Mouse (Mus musculus) neural tube, embryonic 12.5 days (tissue): ENCODE measurements around the gene 5330417C22Rik. TPM values are rescaled to one million over a fixed set of nuclear protein-coding genes. Genes with fewer than 3 reads are reported as not detected.
"Not testable (repeated sequence)": the region's sequence is repeated elsewhere in the genome, so short reads cannot be mapped to it uniquely, and the experiment has no call there.

Source experiments
- ATAC-seq: fragments of 200-750 bp; cut with Nextera tagmentation; 2 replicates; pipeline ENCODE4 v1.8.0; 2017; ENCODE audit warnings: low read depth, mild to moderate bottlenecking, moderate TSS enrichment, moderate library complexity; ENCODE audit not compliant: low FRiP score
- H3K27ac ChIP-seq: fragments of 300-500 bp; sonication (generic); 2 replicates; pipeline ENCODE4 v1.5.1; 2016
- H3K27me3 ChIP-seq: fragments of 300-500 bp; sonication (generic); replicated peaks from 2 replicates; pipeline ENCODE4 v1.6.1; 2016; ENCODE audit warnings: mild to moderate bottlenecking
- H3K36me3 ChIP-seq: fragments of 300-500 bp; sonication (generic); 2 replicates; pipeline ENCODE4 v1.6.1; 2016; ENCODE audit warnings: mild to moderate bottlenecking
- H3K4me1 ChIP-seq: fragments of 300-500 bp; sonication (generic); 2 replicates; pipeline ENCODE4 v1.6.1; 2016
- H3K4me2 ChIP-seq: fragments of 300-500 bp; sonication (generic); replicated peaks from 2 replicates; pipeline ENCODE4 v1.6.1; 2016; ENCODE audit warnings: mild to moderate bottlenecking
- H3K4me3 ChIP-seq: fragments of 300-500 bp; sonication (generic); 2 replicates; pipeline ENCODE4 v1.5.1; 2016
- H3K9ac ChIP-seq: fragments of 300-500 bp; sonication (generic); 2 replicates; pipeline ENCODE4 v1.6.1; 2016; ENCODE audit warnings: mild to moderate bottlenecking
- H3K9me3 ChIP-seq: fragments of 300-500 bp; sonication (generic); 2 replicates; pipeline ENCODE4 v1.6.1; 2016; ENCODE audit warnings: mild to moderate bottlenecking
- WGBS: fragments of 180-500 bp; shearing (Covaris S2); methylation state at CpG from one replicate; pipeline ENCODE4 v1.1.7; 2016; 5-methylcytosine and 5-hydroxymethylcytosine counted together
- polyA plus RNA-seq: library from polyadenylated mRNA; unstranded; fragments of >200 nt; fragmentation: Nextera tagmentation; extraction: Ambion mirVana; gene quantifications from 2 replicates; pipeline ENCODE4 v1.2.1, GENCODE M21; 2016

5330417C22Rik gene
- polyA plus RNA-seq, 1 experiment from 2014 or later, result 4.6 TPM

DNA sequence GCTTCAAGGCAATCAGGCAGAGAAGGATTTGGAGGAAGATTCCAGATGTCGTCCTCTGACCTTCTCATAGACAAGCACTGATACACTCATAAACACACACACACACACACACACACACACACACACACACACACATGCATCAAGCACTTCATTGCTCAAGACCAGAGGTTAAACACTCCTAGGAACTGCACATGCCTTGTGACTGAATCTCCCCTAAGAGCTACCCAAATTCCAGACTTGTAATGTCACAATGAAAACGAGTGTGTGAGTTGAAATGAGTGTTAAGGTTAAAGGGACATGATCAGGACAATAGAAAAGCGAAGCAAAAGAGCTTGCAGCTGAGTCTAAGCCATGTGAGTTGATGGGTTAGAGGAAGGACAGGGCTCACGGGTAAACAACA, 18.1 kb downstream of the 5330417C22Rik start:
- no peak overlapping the region for H3K27ac ChIP-seq
- ATAC-seq, result no peak
- H3K36me3 ChIP-seq, result no peaks in the 10 kb centered on the region
- 61% methylated on average over 4 of the region's 4 CpGs for WGBS
- no peak overlapping the region for H3K4me2 ChIP-seq
- no peak overlapping the region for H3K4me3 ChIP-seq
- no peak overlapping the region for H3K9ac ChIP-seq
- H3K9me3 ChIP-seq, result no peaks in the 10 kb centered on the region
- no peaks in the 10 kb centered on the region for H3K27me3 ChIP-seq
- no peaks in the 10 kb centered on the region for H3K4me1 ChIP-seq

DNA sequence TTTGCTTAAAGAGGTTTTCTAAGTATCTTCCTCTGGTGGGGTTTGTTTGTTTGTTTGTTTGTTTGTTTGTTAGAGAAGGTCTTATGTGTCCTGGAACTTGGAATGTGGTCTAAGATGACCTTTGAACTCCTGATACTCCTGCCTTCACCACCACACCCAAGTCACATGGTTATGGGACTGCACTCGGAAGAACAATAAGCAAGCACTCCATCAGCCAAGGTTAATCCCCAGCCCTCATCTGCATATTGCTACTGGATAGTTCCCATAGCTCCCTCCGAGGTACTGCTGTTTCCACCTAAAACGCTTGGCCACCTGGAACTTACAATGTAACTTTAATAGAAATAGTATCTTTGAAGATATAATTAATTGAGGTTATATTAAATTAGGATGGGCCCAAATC, 22.9 kb downstream of the 5330417C22Rik start:
- H3K9ac ChIP-seq, result no peak overlapping the region
- no peak for ATAC-seq

DNA sequence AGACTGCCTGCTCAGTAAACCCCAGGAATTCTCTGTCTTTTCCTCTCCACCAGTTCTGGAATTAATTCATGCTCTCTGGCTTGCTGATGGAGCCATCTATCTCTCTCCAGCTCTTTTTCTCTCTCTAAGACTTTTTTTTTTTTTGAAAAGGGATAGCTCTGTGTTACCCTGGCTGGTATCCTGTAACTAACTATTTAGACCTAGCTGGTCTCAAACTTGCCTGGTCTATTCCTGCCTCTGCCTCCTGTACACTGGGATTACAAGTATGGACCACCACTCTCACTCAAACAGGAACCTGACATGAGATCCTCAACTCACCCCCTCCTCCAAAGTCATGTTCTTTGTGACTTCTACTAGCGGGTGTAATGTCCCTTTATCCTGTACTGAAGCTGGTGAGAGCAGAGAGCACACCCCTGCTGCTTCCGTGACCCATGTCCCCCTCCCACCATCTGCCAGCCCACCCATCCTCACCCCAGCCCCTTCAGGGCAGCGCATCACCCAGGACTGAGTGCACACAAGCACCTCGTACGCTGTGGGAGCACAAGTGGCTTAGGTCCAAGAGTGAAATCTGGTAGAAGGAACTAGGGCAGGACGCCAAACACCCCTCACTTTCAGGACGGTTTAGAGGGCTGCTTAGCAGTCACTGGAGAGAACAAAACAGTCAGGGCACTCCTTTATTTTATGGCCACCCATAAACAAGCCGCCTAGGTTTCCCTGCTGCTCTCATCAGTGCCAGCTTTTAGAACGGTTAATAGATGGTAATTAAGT, 25.4 kb downstream of the 5330417C22Rik start:
- H3K4me2 ChIP-seq, result peak overlapping the region; percentile 34
- no peaks in the 10 kb centered on the region for H3K9me3 ChIP-seq
- no peaks in the 10 kb centered on the region for H3K27me3 ChIP-seq
- no peak overlapping the region for H3K9ac ChIP-seq
- H3K36me3 ChIP-seq, result no peaks in the 10 kb centered on the region
- no peak overlapping the region for H3K4me3 ChIP-seq
- ATAC-seq, result peak; percentile 83
- 2% methylated on average over 9 of the region's 9 CpGs for WGBS
- peak overlapping the region; percentile 63 for H3K27ac ChIP-seq
- H3K4me1 ChIP-seq, result peaks cover 16% of the 10 kb centered on the region

More for the DNA sequence above, 22.9 kb downstream of the 5330417C22Rik start:
- no peaks in the 10 kb centered on the region for H3K9me3 ChIP-seq
- no peak overlapping the region for H3K27ac ChIP-seq
- WGBS, result 77% methylated on average over 3 of the region's 3 CpGs
- H3K4me3 ChIP-seq, result no peak overlapping the region
- no peak overlapping the region for H3K4me2 ChIP-seq
- H3K27me3 ChIP-seq, result no peaks in the 10 kb centered on the region
- H3K4me1 ChIP-seq, result peaks cover 16% of the 10 kb centered on the region
- H3K36me3 ChIP-seq, result no peaks in the 10 kb centered on the region

DNA sequence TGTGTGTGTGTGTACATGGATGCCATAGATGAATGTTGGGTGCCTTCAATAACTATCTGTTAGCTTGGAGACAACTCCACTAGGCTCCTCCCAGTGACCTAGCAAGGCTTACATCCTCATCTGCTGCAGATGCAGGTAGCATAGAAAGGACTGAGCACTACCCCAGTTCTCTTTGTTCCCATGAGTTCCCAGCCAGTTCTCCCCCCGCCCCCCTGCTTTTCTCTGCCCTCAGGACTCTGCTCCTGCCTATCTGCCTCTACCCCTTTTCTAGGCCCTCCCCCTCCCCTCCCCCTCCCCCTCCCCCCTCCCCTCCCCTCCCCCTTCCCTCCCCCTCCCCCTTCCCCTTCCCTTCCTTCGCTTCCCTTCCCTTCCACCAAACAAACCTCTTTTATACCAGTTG, 26.2 kb downstream of the 5330417C22Rik start:
- peaks cover 16% of the 10 kb centered on the region for H3K4me1 ChIP-seq
- no peak overlapping the region for H3K4me2 ChIP-seq
- H3K9ac ChIP-seq, result 0 out of 2 replicates have a peak overlapping the region, but pooled peaks have one; percentile 13
- H3K4me3 ChIP-seq, result no peak overlapping the region
- 29% methylated on average over 2 of the region's 2 CpGs for WGBS
- no peaks in the 10 kb centered on the region for H3K36me3 ChIP-seq
- H3K9me3 ChIP-seq, result no peaks in the 10 kb centered on the region
- peak; percentile 43; the same call in 1 of the 2 replicates for ATAC-seq
- no peaks in the 10 kb centered on the region for H3K27me3 ChIP-seq
- no peak overlapping the region for H3K27ac ChIP-seq

DNA sequence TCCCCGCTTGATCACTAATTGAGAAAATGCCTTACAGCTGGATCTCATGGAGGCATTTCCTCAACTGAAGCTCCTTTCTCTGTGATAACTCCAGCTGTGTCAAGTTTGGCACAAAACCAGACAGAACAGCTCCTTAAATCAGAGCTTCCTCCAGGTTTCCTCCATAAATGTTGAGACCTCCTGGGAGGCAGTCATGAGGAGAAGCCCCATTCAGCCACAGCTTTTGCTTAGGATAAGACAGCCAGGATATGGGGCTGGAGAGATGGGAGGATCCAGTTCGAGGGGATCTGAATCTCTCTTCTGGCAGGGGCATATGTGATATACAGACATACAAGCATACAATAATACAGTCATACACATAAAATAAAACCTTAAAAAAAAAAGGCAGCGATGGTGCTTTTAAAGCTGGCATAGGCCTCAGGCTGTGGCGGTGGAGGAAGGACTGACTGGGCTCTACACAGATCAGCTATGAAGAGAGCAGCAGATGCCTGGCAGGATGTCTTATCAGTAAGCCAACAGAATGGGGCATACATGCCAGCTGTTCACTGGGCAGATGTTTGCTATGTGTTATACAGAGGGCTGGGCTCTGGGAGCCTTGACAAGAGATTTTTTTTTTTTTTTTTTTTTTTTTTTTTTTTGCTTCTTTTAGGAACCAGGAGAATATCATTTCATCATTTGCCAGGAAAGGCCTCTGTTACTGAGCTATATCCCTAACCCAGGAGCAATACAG, 27.4 kb downstream of the 5330417C22Rik start:
- no peak for ATAC-seq
- Histone ChIP-seq H3K4me1 (peaks cover 16% of the 10 kb centered on the region), H3K4me3 (no peak overlapping the region), H3K36me3 (no peaks in the 10 kb centered on the region), H3K9me3 (no peaks in the 10 kb centered on the region), H3K27ac (no peak overlapping the region), H3K4me2 (no peak overlapping the region), H3K27me3 (no peaks in the 10 kb centered on the region), H3K9ac (no peak overlapping the region)
- 64% methylated on average over 4 of the region's 4 CpGs for WGBS

DNA sequence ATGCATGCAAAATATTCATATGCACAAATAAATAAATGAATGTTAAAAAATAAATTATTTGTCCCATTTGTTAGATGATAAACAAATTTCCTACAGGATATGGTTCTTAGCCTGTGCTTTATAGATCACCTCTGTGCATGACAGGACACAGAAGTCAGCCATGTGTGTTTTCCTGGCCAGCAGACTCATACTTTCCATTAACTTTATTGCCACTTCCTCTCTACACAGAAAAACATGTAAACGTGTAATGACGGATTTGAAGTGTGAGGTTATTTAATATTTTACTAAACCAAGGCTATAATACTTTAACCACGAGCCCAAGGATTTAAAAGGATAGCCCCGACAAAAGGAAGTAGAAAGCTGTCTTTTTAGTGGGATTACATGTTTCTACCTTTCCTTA, 32.4 kb downstream of the 5330417C22Rik start:
- Histone ChIP-seq H3K4me1 (no peaks in the 10 kb centered on the region), H3K4me2 (no peak overlapping the region), H3K36me3 (no peaks in the 10 kb centered on the region), H3K27me3 (no peaks in the 10 kb centered on the region), H3K4me3 (no peak overlapping the region), H3K9ac (no peak overlapping the region), H3K9me3 (no peaks in the 10 kb centered on the region), H3K27ac (no peak overlapping the region)
- ATAC-seq, result no peak
- 90% methylated on average over 4 of the region's 4 CpGs for WGBS

DNA sequence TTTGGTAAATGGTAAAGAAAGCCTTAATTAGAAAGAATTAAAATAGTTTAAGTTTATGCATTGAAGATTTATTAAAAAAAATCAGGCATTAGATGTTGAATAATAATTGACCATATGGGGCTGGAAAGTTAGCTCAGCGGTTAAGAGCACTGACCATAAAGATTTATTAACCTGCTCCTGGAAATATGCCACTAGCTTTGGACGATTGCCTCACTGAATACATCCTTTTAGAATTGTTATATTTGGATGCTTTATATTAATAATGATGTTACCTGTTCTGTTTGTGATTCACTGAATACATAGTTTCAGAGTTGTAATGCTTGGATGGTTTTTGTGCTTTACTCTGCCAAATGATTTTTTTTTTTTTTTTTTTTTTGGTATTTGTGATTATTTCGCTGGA, 34.9 kb downstream of the 5330417C22Rik start:
- H3K4me2 ChIP-seq, result not testable (repeated sequence)

DNA sequence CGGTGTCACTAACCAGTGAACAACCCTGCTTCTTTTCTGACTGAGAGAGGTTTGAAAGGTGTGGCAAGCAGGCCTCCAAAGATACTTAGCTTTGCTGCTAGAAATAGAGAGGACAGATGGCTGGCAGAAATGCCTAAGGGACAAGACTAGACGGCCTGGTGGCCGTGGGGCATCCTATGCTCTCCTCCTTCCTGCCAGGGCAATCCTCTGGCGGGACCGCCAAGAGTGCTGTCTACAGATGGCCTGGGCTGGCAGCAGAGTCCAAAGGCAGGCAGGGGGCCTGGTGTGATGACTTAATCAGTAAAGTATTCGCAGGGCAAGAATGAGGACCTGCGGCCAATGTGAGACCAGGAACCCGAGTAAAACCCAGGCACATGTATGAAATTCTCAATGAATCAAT, 36.5 kb downstream of the 5330417C22Rik start:
- Histone ChIP-seq H3K4me2 (no peak overlapping the region), H3K4me1 (0 out of 2 replicates have a peak, but pooled peaks cover 4% of the 10 kb centered on the region), H3K4me3 (no peak overlapping the region), H3K9ac (no peak overlapping the region), H3K9me3 (no peaks in the 10 kb centered on the region), H3K27me3 (no peaks in the 10 kb centered on the region), H3K27ac (no peak overlapping the region), H3K36me3 (no peaks in the 10 kb centered on the region)
- WGBS, result 69% methylated on average over 8 of the region's 8 CpGs
- ATAC-seq, result no peak

More for the DNA sequence above, 34.9 kb downstream of the 5330417C22Rik start:
- H3K36me3 ChIP-seq, ATAC-seq, H3K4me3 ChIP-seq, H3K9me3 ChIP-seq, H3K9ac ChIP-seq, H3K27me3 ChIP-seq, H3K4me1 ChIP-seq, H3K27ac ChIP-seq: not testable (repeated sequence)
- 74% methylated on average over 3 of the region's 3 CpGs for WGBS

DNA sequence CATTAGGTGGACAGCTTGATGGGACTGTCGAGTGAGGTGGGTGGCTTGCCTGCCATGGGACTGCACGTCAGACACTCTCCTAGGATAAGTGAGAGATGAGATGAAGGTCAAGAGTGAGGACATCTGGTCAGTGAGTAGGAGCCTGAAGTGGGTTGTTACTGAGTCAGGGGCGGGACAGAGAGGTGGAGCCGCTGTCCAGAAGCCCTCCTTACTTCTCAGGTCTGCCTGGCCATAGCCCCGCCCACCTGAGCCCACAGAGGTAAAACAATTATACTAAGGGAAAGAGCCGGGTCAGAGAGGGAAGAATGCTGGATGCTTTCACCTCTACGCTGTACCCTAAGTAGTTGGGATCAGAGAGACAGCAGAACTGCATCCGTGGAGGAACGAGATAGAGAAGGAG, 38.7 kb downstream of the 5330417C22Rik start:
- Histone ChIP-seq H3K4me2 (no peak overlapping the region), H3K4me1 (0 out of 2 replicates have a peak, but pooled peaks cover 4% of the 10 kb centered on the region), H3K27me3 (no peaks in the 10 kb centered on the region), H3K36me3 (no peaks in the 10 kb centered on the region), H3K9me3 (no peaks in the 10 kb centered on the region), H3K9ac (no peak overlapping the region), H3K27ac (no peak overlapping the region), H3K4me3 (no peak overlapping the region)
- 35% methylated on average over 9 of the region's 9 CpGs for WGBS
- ATAC-seq, result no peak

DNA sequence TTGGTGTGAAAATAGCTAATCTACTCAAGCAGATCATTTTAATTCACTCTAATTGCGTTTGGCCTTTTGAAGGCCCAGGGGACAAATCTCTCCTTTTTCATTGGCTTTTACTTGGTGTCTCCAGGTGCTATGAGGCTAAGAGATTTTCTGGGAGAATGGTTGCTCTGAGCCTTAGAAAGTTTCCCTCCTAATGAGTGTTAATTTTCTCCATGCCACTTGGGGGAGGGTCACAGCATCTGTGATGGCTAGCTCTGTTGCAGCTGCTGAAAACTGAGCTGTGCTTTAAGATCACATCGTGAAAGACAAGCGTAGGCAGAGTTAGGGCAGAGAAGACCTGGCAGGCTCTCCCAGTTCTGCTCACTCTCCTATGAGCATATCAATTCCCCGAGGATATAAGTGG, 40.9 kb downstream of the 5330417C22Rik start:
- no peak overlapping the region for H3K27ac ChIP-seq
- H3K36me3 ChIP-seq, result no peaks in the 10 kb centered on the region
- WGBS, result 60% methylated on average over 4 of the region's 4 CpGs
- no peak for ATAC-seq
- no peaks in the 10 kb centered on the region for H3K27me3 ChIP-seq
- H3K4me2 ChIP-seq, result no peak overlapping the region
- H3K4me1 ChIP-seq, result 0 out of 2 replicates have a peak, but pooled peaks cover 4% of the 10 kb centered on the region
- no peak overlapping the region for H3K9ac ChIP-seq
- H3K9me3 ChIP-seq, result no peaks in the 10 kb centered on the region
- no peak overlapping the region for H3K4me3 ChIP-seq

DNA sequence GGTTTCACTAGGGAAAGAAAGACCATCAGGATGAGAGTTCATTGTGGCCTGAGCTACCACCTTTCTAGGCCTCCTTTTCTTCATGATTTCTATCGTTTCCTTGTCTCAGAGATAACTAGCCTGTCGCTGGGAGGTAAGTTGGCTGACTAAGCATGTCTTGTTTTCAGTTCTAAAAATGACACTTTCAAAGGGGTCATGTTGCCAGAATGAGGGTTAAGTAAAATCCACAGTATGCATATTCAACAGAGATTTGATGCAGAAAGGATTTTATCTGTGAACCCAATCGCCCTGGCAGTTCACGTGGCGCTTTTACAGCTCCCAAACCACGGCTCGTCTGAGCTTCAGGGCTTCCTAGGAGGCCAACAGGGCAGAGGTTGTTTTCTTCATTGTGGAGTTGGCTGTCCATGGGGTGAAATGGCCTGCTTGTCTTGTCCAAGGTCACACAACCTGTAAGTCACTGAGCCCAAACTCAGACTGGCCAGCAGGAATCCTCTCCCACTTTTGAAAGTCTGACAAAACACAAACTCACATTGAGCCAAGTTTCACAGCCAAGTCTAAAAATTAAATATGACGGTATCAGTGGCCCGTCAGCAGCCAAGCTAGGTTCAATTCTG, 41.4 kb downstream of the 5330417C22Rik start:
- no peak for ATAC-seq
- no peak overlapping the region for H3K27ac ChIP-seq
- 76% methylated on average over 9 of the region's 9 CpGs for WGBS

DNA sequence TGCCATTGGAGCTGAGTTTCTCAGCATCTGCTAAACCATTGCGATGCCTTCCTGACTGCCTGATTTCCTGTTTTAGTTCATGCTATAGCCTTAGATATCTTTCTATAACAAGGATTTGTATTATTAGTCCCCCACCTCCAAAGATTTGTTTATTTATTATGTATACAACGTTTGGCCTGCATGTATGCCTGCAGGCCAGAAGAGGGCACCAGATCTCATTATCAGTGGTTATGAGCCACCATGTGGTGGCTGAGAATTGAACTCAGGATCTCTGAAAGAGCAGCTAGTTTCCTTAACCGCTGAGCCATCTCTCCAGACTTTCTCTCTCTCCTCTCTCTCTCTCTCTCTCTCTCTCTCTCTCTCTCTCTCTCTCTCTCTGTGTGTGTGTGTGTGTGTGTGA, 46.4 kb downstream of the 5330417C22Rik start:
- no peak for ATAC-seq
- Histone ChIP-seq H3K27ac (no peak overlapping the region), H3K4me1 (no peaks in the 10 kb centered on the region), H3K9ac (no peak overlapping the region), H3K9me3 (no peaks in the 10 kb centered on the region), H3K4me3 (no peak overlapping the region), H3K27me3 (no peaks in the 10 kb centered on the region), H3K36me3 (no peaks in the 10 kb centered on the region), H3K4me2 (no peak overlapping the region)
- WGBS, result 44% methylated on average over 3 of the region's 3 CpGs

More for the DNA sequence above, 41.4 kb downstream of the 5330417C22Rik start:
- Histone ChIP-seq H3K27me3 (no peaks in the 10 kb centered on the region), H3K9ac (no peak overlapping the region), H3K36me3 (no peaks in the 10 kb centered on the region), H3K4me3 (no peak overlapping the region), H3K4me1 (0 out of 2 replicates have a peak, but pooled peaks cover 4% of the 10 kb centered on the region), H3K4me2 (no peak overlapping the region), H3K9me3 (no peaks in the 10 kb centered on the region)
